Mouse (Mus musculus): ENCODE data around the gene Nek7.

Nek7 gene

DNA sequence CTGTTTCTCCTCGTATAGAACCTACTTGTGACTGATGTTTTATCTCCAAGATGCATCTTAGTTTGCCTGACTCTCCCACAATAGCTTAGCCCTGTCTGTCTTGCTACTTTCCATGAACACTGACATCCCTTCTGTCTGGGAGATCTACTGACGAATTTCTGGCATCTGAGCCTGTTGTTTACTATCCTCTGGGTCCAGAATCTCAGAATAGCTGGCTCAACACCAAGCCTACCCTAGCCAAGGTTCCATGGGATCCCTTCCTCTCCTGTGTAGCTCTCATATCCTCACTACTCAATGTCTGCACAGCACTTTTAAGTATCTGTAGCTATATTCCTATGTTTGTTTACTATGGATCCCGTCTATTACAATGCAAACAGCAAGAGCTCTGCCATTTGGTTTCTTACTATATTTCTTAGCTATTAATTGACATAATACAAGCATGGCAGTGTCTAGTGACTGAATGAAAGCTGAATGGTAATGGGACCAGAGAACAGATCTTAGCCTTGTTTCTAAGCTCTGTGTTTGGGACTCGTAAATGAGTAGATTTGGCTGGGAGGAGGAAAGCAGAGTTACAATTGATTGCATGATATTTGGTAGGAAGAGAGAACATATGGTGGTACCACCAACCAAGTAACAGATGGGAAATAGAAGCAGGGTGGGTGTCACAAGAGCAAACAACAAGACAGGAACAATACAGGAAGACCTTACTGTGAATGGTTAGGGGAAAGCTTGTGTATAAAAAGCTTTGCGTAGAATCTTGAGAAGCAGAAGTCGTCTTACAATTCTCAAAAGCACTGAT is 51.3 kb downstream of the Nek7 start:
- DNase-seq = no peak

DNA sequence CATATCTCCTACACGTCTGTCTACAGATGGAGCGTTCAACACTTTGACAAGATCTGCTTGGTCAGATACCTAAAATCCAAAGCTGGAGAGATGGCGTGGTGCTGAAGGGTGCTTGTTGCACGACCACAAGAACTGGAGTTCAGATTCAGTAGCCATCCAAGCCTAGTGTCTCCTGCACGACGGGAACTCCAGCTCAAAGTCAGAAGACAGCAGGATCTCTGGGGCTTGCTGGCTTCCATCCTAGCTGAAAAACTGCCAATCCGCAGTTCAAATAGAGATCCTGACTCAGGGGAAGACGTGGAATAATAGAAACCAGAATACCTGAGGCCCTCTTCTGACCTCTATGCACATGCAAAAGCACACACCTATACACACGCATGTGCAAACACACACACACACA is 52.0 kb downstream of the Nek7 start:
- no peak for DNase-seq

DNA sequence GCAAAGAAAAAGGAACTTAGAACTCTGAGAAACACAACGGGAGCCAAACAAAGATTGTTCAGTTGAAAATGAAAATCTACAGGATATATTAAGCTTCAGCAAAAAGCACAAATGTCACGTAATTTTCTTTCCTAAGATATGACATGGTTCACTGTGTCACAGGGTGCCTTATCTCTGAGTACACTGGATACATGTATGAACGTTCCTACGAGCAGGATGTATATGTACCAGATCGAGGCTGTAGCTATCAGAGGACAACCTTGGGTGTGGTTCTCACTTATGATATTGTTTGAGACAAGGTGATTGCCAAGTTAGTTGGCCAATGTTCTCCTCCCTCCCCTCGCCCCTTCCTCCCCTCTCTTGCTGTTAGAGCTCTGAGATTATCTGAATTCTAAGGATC is 55.3 kb downstream of the Nek7 start:
- no peak for DNase-seq

DNA sequence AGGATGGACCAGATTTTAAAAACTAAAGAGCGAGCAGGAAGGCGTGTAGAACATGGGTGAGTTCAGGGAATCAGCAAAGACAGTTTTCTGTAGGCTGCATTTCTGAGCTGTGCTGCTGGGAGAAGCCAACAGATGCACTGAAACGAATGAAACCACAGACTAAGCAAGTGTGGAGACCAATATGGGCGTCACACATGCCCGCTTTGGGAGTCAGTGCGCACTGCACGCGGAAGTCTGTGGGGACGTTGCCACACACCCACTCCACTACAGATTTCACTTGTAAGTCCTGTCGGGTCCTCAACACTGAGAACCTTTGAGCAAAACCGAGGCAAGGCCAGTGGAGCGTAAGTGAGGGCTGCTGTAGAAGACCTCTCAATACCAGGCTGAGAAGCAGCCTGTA is 59.2 kb downstream of the Nek7 start:
- no peak for DNase-seq

DNA sequence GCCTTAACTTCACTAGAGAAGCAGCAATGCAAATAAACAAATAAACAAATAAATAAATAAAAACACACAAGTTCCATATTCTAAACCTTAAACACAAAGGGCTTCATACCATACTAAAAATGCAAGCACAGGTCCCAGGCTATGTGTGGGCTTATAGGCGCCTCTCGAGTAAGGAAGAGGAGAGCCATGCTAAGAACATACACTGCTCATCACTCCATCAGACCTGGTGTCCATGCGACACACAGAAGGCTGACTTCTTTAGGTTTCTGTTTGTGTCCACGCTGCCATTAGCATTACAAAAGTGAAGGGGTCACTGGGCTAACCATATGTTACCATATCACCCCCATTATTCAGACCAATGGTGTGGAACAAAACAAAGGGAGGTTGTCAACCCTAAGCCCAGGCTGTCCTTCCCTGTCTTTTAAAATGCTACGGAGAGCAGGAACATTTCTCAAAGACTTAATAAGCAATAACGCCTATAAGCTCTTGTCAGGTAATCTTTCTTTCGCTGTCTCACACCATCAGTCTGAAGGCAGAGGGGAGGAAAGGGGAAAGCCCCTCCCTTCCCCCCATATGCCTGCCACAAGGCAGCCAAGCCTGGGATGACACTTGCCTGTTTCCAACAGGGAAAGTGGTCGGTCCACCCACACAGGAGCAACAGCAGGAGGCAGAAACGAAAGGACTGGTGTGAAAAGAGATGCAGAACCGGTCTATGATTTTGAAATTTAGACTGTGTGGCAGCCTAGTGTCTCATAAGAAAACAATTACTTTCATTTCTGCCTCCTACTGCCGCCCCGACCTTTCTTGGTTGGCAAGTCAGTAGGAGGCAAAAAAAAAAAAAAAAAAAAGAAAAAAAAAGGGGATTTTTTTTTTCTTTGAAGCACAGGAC is 60.5 kb downstream of the Nek7 start:
- no peak for DNase-seq

DNA sequence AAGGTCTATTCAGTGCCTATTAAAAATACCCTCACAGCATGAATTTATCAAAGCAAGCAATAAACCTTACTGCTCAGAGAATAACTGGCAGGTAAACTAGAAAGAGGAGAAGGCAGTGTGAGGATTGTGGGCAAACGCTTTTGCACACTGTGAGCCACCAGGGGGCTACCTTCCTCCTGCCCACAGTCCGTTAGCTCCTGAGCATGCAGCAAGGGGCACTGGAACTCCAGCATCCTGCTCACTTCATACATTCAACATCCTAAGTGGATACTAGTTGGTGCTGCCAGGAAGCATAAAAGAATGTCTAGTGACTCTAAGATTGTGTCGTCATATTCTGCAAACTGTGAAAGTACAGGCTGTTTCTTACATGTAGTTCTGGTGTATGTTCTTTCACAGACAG is 61.6 kb downstream of the Nek7 start:
- no peak for DNase-seq

DNA sequence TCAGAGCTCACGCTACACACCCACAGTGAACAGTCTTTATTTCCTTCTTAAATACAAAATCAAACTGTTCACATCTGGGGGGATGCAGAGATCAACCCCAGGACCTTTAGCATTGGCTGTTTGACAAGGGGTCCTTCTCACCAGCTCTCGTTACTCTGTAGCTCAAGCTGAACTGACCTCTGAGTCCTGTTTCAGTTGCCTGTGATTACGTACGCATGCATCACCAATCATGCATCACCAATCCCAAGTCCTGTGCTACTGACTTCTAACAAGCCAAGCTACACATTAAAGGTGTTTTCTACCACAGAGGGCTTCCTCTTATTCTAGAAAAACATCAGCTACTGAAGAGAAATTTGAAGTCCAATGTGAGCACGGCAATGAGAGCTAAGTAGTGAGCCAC is 65.0 kb downstream of the Nek7 start:
- no peak for DNase-seq

DNA sequence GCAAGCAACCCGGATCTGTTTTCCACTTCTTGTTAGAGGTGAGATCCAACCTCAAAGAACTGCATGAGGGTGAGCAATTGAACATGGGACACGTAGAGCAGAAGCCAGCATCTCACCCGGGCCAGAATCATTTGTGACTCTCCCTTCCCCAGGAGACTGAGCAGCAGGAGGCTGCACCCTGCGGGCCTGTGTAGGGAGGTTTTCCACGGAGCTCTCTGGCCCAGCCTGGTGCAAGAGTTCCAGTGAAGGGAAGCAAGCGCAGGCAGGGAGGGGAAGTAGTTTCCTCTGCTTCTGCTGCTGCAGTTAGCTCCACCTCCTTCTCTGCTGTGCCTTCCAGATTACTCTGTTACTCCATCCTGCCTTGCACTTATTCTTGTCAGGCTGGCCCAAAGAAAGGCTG is 69.8 kb downstream of the Nek7 start:
- peak in 1 of 2 experiments; percentile 13 for DNase-seq

DNA sequence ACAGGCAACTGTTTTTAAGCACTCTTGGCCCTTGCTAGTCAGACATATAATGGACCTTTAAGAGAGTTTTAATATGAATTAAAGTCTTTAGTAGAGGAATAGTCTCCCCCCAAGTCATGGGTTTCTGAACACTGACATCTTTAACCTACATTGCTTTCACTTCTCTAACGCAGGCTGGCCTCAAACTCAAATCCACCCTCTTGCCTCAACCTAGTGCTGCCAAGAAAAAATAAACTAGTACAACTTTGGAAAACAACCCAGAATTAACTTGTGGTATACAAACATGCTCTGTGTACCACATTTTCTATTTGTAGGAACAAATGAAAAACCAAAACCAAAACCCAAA is 77.8 kb downstream of the Nek7 start:
- DNase-seq = no peak

DNA sequence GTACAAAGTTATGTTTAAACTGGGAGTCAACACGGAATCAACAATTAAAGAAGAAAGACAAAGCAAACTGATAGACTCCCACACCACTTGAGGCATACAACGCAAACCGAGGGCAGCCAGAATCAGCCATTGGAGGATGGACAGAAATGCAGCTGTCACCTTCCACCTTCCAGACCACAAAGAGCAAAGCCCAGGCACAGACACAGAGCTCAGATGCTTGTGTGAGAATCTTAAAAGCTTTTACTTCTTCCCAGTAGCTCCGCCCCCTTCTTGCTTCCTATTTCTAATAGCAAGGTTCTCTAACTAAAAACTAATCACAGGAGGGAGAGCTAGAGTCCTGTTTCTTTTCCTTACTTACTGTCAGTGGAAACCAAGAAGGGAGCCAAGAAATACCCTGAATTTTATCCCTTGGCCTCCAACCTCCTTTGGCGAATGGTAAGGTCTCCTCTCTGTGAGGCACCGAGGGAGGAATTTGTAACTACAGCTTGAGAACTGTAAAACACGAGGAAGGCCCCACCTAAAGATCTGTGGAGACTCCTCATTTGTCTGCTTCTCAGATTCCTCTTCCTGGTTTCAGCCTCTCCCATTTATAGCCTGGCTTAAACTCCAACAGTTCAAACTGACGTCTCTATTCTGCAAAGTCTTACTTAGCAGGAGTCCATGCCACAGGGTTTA is 78.3 kb downstream of the Nek7 start:
- DNase-seq = no peak

DNA sequence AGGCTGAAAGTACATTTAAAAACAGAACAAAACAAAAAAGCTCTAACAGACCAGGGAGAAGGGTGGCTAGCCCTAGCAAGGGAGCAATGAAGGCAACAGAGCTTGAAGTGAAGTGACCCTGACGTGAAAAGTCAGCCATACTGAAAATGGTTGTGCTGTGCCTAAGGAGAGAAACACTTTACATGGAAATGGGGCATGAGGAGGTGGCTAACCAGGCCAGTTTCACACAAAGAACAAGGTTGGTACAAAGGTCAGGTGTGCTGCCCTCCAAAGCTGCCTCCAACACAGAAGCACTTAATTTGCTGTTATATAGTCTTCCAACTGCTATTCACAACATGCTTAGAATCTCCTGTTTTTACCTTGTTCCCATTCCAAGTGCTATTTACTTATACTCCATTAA is 80.2 kb downstream of the Nek7 start:
- no peak for DNase-seq

DNA sequence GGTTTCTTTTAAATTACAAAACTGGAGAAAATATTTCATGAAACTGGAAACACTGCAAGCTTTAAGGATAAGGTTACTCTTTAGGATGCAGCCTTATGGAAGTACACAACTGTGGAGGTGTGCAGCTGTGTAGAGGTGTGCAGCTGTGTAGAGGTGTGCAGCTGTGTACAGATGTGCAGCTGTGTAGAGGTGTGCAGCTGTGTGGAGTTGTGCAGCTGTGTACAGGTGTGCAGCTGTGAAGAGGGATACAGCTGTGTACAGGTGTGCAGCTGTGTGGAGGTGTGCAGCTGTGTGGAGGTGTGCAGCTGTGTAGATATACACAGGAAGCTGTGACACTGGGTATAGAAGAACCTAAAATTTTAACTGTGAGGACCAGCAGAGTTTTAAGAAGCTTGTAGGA is 81.7 kb downstream of the Nek7 start:
- DNase-seq = no peak

DNA sequence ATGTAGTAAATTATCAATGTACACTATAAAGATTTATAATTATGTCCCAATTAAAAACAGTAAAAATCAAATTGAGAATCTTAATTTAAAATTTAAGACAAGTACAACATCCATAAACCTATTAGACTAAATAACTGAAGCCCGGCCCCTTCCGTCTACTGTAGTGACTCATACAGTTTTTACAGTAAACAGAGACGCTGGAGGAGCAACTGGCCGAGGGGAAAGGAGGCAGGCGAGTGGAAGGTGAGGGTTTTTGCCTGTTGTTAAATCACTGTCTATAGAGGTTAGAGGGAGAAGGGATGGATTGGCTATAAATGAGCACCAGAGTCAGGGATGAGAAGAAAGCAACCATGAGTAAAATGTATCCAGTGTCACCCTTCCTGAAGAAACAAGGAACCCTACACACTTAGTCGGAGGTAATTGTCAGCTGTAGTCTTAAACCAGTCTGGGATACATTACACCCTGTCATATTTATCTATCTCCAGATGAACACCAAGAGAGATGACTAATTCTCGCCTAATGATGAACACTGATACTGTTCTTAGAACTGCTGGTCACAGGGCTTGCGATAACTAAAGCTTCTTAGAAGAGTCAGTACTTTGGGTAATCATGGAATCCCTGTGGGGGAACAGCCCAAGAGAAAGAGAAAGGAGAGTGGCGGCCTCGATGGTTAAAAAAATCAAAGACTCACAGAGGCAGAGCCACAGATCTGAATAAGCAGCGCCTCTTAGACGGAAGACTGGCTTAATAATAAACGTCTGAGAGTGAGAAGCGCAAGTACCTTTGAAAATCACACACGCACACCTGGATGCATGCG is 84.0 kb downstream of the Nek7 start:
- no peak for DNase-seq

DNA sequence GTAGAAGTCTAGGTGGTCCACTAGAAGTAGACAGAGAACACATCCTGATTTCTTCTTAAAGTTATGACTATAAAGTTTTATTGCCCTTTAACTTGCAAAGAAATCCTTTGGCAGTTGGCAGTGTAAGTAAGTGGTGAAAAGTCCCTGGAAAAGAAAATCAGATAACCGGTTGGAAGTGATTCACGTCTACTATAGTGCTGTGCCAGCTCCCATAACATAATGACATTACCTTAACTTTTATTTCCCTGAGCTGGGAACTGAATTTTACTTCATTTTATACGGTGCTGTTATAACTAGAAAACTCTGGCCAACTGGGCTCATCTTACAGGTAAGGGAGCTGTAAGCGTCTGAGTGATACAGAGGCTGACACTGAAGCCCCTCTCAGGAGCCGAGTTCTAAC is 89.3 kb downstream of the Nek7 start:
- no peak for DNase-seq

DNA sequence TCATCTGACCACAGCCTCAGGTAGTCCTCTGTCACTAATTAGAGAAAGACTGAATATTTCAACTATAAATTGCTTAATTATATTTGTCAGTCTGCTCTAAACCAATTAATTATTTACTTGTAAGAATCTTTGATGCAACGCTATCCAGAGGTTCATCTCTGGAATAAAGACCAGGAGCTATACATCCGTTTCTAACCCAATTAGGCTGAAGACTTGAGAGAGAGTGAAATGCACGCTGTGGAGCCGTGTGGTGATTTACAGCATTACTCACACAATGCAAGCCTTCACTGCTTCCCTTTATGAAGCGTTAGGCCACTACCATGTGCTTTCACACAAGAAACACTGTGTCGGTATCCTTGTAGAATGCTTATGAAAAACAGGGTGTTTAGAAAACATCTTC is 96.0 kb downstream of the Nek7 start:
- DNase-seq = no peak

DNA sequence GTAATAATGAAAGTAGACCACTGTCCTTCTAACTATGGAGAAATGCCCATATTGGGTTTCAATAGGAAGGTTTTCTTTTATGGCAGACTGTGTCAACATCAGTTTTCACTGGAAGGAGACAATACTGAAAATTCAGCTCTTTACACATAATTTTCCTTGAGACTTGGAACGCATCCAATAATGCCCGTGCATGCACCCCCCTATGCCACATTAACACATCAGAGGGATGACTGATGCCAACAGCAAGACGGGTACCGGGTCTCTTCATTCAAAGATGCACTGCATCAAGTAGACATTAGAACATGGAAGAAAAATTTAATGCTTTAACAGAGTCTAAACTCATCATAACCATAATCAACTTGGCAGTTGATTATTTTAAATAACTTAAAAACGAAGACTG is 101.7 kb downstream of the Nek7 start:
- no peak for DNase-seq

DNA sequence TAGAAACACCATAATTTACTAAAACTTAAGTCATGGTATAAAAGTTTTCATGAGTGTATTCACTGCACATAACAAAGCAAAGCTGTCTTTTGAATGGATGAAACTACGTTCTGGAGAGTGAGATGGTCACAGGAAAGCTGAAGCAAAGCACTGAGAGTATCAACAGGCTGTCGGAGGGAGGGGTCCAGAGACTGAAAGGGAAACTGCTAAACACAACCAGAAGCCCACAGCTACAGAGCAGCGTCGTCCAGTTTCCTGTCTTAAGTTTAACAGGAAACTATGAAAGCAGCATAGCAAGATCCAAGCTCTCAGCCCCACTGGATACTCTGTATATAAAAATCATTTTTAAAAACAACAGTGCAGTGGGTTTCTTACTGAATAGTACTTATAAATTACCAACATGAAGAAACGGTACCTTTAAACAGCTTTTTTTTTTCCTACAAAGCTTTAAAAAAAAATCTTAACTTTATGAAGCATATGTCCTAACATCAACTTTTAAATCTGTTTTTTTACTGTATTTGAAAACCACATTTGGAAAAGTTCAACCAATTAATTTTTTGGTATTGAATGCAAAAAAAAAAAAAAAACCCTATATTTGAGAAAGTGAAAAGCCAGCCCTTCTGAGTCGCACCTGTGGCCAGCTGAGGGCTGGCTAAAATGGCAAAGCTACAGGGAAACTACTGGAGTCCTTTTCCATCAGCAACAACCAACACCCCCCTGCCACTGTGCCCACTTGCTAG is 102.4 kb downstream of the Nek7 start:
- DNase-seq = peak in 1 of 2 experiments; percentile 17

DNA sequence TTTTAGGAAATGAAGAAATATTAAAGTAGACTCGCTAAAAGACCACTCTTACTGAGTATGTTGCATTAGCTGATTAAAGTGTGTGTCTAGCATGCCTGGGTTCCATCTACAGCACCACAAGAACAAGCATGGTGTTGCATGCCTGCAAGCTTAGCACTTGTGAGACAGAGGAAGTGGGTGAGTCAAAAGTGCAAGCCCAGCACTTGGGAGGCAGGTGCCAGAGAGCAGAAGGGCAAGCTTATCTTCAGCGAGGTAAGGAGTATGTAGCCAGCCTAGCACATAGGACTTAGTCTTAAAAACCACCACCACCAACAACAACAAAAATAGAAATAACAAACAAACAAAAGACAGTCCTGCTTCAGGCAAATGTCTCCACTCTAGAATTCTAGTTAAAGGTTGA is 103.0 kb downstream of the Nek7 start:
- peak in 1 of 2 experiments; percentile 11 for DNase-seq

DNA sequence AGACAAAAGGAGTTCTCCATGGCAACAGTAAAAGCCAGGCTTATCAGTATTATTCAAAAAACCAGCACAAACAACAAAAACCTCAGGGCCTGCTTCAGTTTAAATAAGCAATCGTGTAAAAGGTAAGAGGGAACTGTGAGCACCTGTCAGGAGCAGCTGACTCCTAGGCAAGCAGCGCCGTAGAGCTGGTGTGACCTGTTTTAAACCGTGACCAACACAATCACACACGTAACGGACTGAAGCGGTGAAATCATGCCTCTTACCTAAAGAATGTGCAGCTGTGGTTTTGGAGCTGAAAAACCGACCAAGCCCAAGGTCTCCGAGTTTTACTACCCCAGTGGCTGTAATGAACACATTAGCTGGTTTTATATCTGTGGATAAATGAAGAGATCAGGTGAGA is 104.6 kb downstream of the Nek7 start:
- DNase-seq = no peak

DNA sequence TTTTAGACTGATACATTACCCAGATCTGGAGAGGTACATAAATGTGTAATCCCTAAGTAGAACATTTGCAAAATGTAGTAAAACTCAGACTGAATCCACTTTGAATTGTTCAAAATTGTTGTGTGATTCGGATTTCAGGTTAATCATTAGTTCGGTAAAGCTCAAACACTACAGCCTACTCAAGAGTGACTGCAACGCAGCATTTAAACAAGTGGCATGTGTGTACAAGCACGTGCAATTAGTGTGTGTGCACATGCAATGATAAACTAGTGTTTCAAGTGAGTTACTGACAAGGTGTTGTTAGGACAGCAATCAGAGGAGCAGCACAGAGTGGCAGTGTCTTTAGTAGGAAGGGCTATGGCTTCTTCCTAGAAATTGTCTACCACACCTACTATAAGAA is 106.0 kb downstream of the Nek7 start:
- no peak for DNase-seq

DNA sequence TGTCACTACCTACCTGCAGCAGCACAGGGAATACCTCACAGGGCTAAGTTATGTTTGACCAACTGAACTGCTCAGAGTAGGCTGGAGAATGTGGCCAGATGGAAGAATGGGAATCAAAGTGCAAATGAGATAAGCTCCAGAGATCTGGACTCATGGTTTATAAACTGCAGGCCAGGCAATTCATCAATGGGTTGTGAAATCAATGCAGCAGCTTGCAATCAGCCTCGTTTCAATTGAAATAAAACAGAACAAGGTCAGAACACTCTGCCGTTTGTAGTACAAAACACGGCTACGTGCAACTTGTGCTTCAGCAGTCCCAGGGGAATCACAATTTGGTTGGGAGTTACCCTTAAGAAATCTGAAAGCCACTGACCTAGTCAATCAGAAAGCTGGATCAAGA is 109.4 kb downstream of the Nek7 start:
- no peak for DNase-seq

DNA sequence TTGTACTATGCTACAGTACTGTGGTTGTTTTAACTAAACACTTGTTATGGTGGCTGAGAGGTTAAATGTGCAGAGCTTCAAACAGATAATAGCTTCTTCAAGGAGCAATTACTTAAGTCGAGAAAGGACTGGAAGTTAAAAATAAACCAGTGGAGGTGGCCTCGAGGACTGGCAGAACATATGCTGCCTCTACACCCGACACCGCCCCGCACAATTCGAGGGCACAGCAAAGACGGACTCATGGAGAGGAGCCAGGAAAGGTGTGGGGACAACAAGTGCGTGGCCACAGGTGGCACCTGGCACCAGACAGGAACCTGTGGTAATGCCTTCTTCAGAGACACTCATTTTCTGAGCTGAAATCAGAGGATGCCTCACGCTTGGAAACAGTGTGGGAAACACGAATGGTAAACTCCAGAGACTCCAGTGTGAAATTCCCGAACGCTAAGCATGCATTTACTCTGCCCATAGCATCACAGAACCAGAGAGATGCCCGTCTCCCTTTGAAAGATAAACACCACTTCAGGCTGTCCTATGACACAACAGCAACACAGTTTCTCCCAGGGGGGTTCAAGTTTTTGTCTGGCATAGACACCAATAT is 112.4 kb downstream of the Nek7 start:
- no peak for DNase-seq

Data from thymus, adult 18-20 months (tissue).